Mouse (Mus musculus): ENCODE data around the gene Gm30191. TPM values are rescaled to one million over a fixed set of nuclear protein-coding genes. Genes with fewer than 3 reads are reported as not detected.
A peak's percentile ranks its signal among the peaks of the same experiment; 100 is the strongest.
"Not testable (repeated sequence)": the region's sequence is repeated elsewhere in the genome, so short reads cannot be mapped to it uniquely, and the experiment has no call there.

Gene Gm30191
- polyA plus RNA-seq, 1 experiment from 2014 or later: not detected

- WGBS: 14% methylated on average over 4 of the region's 4 CpGs
- no peak overlapping the region for H3K9ac ChIP-seq (ENCODE audit: low read length)
- peaks cover 51% of the 10 kb centered on the region for H3K4me1 ChIP-seq (ENCODE audit: control insufficient read depth, insufficient read depth, low read length)
- ATAC-seq (ENCODE audit: insufficient read depth, low FRiP score, low TSS enrichment) (no peak), DNase-seq (ENCODE audit: low spot score) (no peak)
- 0 out of 2 replicates have a peak overlapping the region, but pooled peaks have one; percentile 19 for H3K4me2 ChIP-seq (ENCODE audit: low read depth)
- 0 out of 2 replicates have a peak overlapping the region, but pooled peaks have one; percentile 20 for H3K27ac ChIP-seq (ENCODE audit: low read depth, low read length)
- no peaks in the 10 kb centered on the region for H3K9me3 ChIP-seq (ENCODE audit: control insufficient read depth, low read length)
- H3K27me3 ChIP-seq (ENCODE audit: control insufficient read depth, insufficient read depth, low read length): peaks cover 20% of the 10 kb centered on the region
- H3K4me3 ChIP-seq (ENCODE audit: low read depth, low read length): no peak overlapping the region
- no peaks in the 10 kb centered on the region for H3K36me3 ChIP-seq (ENCODE audit: control insufficient read depth, insufficient read depth, low read length)
These were observed 9.1 kb downstream of the Gm30191 start for GRCm38 (mm10) chr4:134255854-134256253.

GRCm38 (mm10) chr4:134256407-134257197 lies 9.9 kb downstream of the Gm30191 start:
- no peak overlapping the region for H3K4me3 ChIP-seq (ENCODE audit: low read depth, low read length)
- peaks cover 13% of the 10 kb centered on the region for H3K27me3 ChIP-seq (ENCODE audit: control insufficient read depth, insufficient read depth, low read length)
- 0 out of 2 replicates have a peak overlapping the region, but pooled peaks have one; percentile 19 for H3K4me2 ChIP-seq (ENCODE audit: low read depth)
- H3K27ac ChIP-seq (ENCODE audit: low read depth, low read length): peak overlapping the region; percentile 55; the same call in 1 of the 2 replicates
- DNase-seq (ENCODE audit: low spot score) (peak; percentile 42), ATAC-seq (ENCODE audit: insufficient read depth, low FRiP score, low TSS enrichment) (no peak)
- no peak overlapping the region; the same call in 1 of the 2 replicates for H3K9ac ChIP-seq (ENCODE audit: low read length)
- peaks cover 47% of the 10 kb centered on the region for H3K4me1 ChIP-seq (ENCODE audit: control insufficient read depth, insufficient read depth, low read length)
- H3K9me3 ChIP-seq (ENCODE audit: control insufficient read depth, low read length): no peaks in the 10 kb centered on the region
- H3K36me3 ChIP-seq (ENCODE audit: control insufficient read depth, insufficient read depth, low read length): no peaks in the 10 kb centered on the region
- WGBS: 3% methylated on average over 19 of the region's 19 CpGs

DNA sequence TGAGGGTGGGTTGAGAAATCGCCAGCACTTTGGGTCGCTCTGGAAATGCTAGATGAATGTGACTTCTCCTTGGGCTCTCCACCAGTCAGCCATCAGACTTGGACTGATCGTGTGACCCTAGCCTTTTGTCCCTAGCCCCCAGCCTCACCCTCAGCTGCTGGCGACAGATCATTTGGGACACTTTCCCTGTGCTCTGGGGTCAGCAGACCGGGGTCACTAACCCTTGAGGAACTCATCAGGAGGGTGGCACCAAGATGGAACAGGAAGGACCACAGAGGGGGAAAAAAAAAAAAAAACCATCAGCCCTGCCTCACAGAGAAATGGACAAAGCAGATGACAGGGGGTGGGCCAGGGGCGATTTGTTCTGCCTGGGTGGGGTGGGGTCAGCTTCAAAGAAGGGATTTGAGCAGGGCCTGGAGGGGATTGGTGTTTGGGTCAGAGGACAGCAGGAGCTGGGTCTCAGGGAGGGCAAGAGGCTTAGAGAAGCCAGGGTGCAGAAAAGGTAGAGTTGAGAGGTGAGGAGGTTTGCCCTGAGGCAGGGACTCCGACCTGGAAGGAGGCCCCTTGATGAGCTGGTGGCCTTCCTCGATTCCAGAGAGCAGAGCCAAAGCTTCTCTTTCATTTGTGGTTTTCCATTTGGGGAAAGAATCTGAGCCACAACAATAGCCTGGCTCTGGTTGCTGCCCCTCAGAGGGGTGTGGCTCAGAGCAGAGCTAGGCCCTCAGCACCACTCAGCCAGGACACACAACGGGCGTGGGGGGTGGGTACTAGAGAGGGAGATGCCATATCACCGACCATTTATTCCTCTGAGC lies 10.7 kb downstream of the Gm30191 start:
- 3% methylated on average over 11 of the region's 11 CpGs for WGBS
- Histone ChIP-seq H3K9ac (ENCODE audit: low read length) (no peak overlapping the region; the same call in 1 of the 2 replicates), H3K36me3 (ENCODE audit: control insufficient read depth, insufficient read depth, low read length) (no peaks in the 10 kb centered on the region), H3K4me3 (ENCODE audit: low read depth, low read length) (no peak overlapping the region), H3K4me2 (ENCODE audit: low read depth) (no peak overlapping the region), H3K9me3 (ENCODE audit: control insufficient read depth, low read length) (no peaks in the 10 kb centered on the region), H3K4me1 (ENCODE audit: control insufficient read depth, insufficient read depth, low read length) (peaks cover 39% of the 10 kb centered on the region), H3K27me3 (ENCODE audit: control insufficient read depth, insufficient read depth, low read length) (peaks cover 6% of the 10 kb centered on the region), H3K27ac (ENCODE audit: low read depth, low read length) (peak overlapping the region; percentile 63)
- DNase-seq (ENCODE audit: low spot score) (no peak), ATAC-seq (ENCODE audit: insufficient read depth, low FRiP score, low TSS enrichment) (no peak)

- DNase-seq (ENCODE audit: low spot score) (no peak), ATAC-seq (ENCODE audit: insufficient read depth, low FRiP score, low TSS enrichment) (no peak)
- Histone ChIP-seq H3K9me3 (ENCODE audit: control insufficient read depth, low read length) (no peaks in the 10 kb centered on the region), H3K27ac (ENCODE audit: low read depth, low read length) (no peak overlapping the region), H3K4me3 (ENCODE audit: low read depth, low read length) (no peak overlapping the region), H3K4me1 (ENCODE audit: control insufficient read depth, insufficient read depth, low read length) (peaks cover 31% of the 10 kb centered on the region), H3K36me3 (ENCODE audit: control insufficient read depth, insufficient read depth, low read length) (no peaks in the 10 kb centered on the region), H3K9ac (ENCODE audit: low read length) (no peak overlapping the region), H3K27me3 (ENCODE audit: control insufficient read depth, insufficient read depth, low read length) (0 out of 2 replicates have a peak, but pooled peaks cover 3% of the 10 kb centered on the region), H3K4me2 (ENCODE audit: low read depth) (no peak overlapping the region)
- 55% methylated on average over 11 of the region's 11 CpGs for WGBS
These were observed 11.6 kb downstream of the Gm30191 start for GRCm38 (mm10) chr4:134258354-134258753.

DNA sequence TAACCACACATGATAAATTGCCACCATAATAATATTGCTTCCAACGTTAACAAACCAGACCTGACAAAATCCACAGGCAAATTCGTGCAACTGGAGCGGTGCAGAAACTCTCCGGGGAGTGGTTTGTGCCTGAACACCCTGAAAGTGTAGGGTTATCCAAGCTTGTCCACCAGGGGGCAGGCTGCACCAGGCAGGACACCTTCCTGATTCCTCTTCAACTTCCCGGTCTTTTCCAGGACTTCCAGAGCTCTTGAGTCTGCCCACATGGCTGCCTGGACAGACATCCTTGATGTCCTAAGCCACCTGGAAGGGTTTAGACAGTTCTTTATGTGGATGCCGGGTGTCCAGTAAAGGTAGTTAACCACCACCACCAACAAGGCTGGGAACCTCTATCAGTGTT lies 16.5 kb downstream of the Gm30191 start:
- Histone ChIP-seq H3K9ac (ENCODE audit: low read length) (no peak overlapping the region), H3K27me3 (ENCODE audit: control insufficient read depth, insufficient read depth, low read length) (no peaks in the 10 kb centered on the region), H3K27ac (ENCODE audit: low read depth, low read length) (no peak overlapping the region), H3K4me1 (ENCODE audit: control insufficient read depth, insufficient read depth, low read length) (no peaks in the 10 kb centered on the region), H3K9me3 (ENCODE audit: control insufficient read depth, low read length) (no peaks in the 10 kb centered on the region), H3K36me3 (ENCODE audit: control insufficient read depth, insufficient read depth, low read length) (no peaks in the 10 kb centered on the region), H3K4me2 (ENCODE audit: low read depth) (no peak overlapping the region), H3K4me3 (ENCODE audit: low read depth, low read length) (no peak overlapping the region)
- ATAC-seq (ENCODE audit: insufficient read depth, low FRiP score, low TSS enrichment) (no peak), DNase-seq (ENCODE audit: low spot score) (peak; percentile 57)
- WGBS: 33% methylated on average over 6 of the region's 6 CpGs

GRCm38 (mm10) chr4:134265860-134266585 lies 19.3 kb downstream of the Gm30191 start:
- ATAC-seq (ENCODE audit: insufficient read depth, low FRiP score, low TSS enrichment) (no peak), DNase-seq (ENCODE audit: low spot score) (no peak)
- no peak overlapping the region for H3K9ac ChIP-seq (ENCODE audit: low read length)
- H3K27me3 ChIP-seq (ENCODE audit: control insufficient read depth, insufficient read depth, low read length): no peaks in the 10 kb centered on the region
- H3K27ac ChIP-seq (ENCODE audit: low read depth, low read length): no peak overlapping the region
- H3K4me2 ChIP-seq (ENCODE audit: low read depth): no peak overlapping the region
- H3K4me3 ChIP-seq (ENCODE audit: low read depth, low read length): no peak overlapping the region
- no peaks in the 10 kb centered on the region for H3K4me1 ChIP-seq (ENCODE audit: control insufficient read depth, insufficient read depth, low read length)
- WGBS: 58% methylated on average over 9 of the region's 9 CpGs
- H3K36me3 ChIP-seq (ENCODE audit: control insufficient read depth, insufficient read depth, low read length): no peaks in the 10 kb centered on the region
- no peaks in the 10 kb centered on the region for H3K9me3 ChIP-seq (ENCODE audit: control insufficient read depth, low read length)

DNA sequence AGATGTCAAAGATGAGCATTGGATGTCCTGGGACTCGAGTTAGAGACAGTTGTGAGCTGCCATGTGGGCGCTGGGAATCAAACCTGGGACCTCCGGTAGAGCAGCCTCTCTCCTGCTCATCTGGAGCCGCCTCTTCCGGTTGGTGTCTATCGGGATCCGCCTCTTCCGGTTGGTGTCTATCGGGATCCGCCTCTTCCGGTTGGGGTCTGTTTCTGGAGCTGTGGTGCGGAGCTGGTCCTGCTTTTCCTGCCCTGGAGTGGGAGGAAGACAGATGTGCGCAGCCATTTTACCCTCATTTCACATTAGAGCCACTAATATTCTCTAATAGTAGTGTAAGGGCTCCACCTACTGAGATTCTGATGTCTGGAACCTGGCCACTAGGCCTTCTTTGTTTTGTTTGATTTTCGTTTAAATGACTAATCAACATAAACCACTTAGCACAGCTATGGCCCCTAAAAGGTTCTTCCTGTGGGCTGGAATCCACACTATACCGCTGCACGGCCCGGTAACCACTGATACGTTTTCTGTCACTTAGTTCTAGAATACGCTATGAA lies 21.4 kb downstream of the Gm30191 start:
- ATAC-seq (ENCODE audit: insufficient read depth, low FRiP score, low TSS enrichment): no peak
- Histone ChIP-seq H3K27ac (ENCODE audit: low read depth, low read length) (no peak overlapping the region), H3K27me3 (ENCODE audit: control insufficient read depth, insufficient read depth, low read length) (no peaks in the 10 kb centered on the region), H3K4me3 (ENCODE audit: low read depth, low read length) (no peak overlapping the region), H3K4me1 (ENCODE audit: control insufficient read depth, insufficient read depth, low read length) (no peaks in the 10 kb centered on the region), H3K9me3 (ENCODE audit: control insufficient read depth, low read length) (no peaks in the 10 kb centered on the region), H3K4me2 (ENCODE audit: low read depth) (no peak overlapping the region), H3K9ac (ENCODE audit: low read length) (no peak overlapping the region), H3K36me3 (ENCODE audit: control insufficient read depth, insufficient read depth, low read length) (no peaks in the 10 kb centered on the region)
- DNase-seq (ENCODE audit: low spot score): no peak
- WGBS: 92% methylated on average over 19 of the region's 19 CpGs

- not testable (repeated sequence) for H3K9me3 ChIP-seq (ENCODE audit: control insufficient read depth, low read length); H3K4me2 ChIP-seq (ENCODE audit: low read depth); H3K27ac ChIP-seq (ENCODE audit: low read depth, low read length); H3K4me3 ChIP-seq (ENCODE audit: low read depth, low read length); H3K36me3 ChIP-seq (ENCODE audit: control insufficient read depth, insufficient read depth, low read length); H3K27me3 ChIP-seq (ENCODE audit: control insufficient read depth, insufficient read depth, low read length); ATAC-seq (ENCODE audit: insufficient read depth, low FRiP score, low TSS enrichment); DNase-seq (ENCODE audit: low spot score); H3K9ac ChIP-seq (ENCODE audit: low read length); H3K4me1 ChIP-seq (ENCODE audit: control insufficient read depth, insufficient read depth, low read length)
These were observed 22.9 kb downstream of the Gm30191 start for GRCm38 (mm10) chr4:134269622-134270021.

Measured in neural tube, embryonic 11.5 days (tissue).